26 mouse cellular contexts compared by ENCODE assay signal in the genomic region with DNA sequence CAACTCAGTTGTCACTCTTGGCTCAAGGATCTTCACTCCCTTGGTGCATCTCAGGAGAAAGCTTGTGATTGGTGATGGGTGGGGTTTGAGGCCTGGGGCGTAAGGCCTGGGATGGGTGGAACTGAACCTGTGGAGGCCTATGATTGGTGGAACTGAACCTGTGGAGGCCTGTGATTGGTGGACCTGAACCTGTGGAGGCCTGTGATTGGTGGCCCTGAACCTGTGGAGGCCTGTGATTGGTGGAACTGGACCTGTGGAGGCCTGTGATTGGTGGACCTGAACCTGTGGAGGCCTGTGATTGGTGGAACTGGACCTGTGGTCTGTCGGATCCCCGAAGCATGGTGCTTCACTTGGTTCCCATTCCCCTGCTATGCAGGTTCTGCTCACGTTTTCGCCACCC. TPM values are rescaled to one million over a fixed set of nuclear protein-coding genes. Genes with fewer than 3 reads are reported as not detected.
DNase-seq lines count a peak whose midpoint lies in the region; ATAC-seq and TF ChIP-seq lines count a peak whose summit lies in the region.
"Had no signal": no experiment of that assay in that cellular context is flagged by ENCODE, and none has a peak within 500 bp of the region (broad histone marks: within the 10 kb centered on the region; RNA-seq: fewer than 3 reads in every experiment).

No protein-coding gene starts in this region.

- H3K27ac ChIP-seq in CH12.LX (ENCODE audit: insufficient read depth, low read depth): no peak overlapping the region
- H3K27ac ChIP-seq: forebrain, embryonic 10.5 days; gastrocnemius, adult 2 months; heart, embryonic 15.5 days; hindbrain, embryonic 10.5 days; hindbrain, embryonic 13.5 days; intestine, embryonic 15.5 days had no signal

- peaks cover 8% of the 10 kb centered on the region; the same call in 1 of the 2 replicates for H3K4me1 ChIP-seq in megakaryocyte, embryonic 14.5 days
- H3K4me1 ChIP-seq in CH12.LX (ENCODE audit: control insufficient read depth in 1 of 2, insufficient read depth in 2 of 2): peaks cover 0 to 4% of the 10 kb centered on the region in 2 experiments; a peak in 1 of 4 replicates
- H3K4me1 ChIP-seq: heart, embryonic 15.5 days; intestine, embryonic 15.5 days had no signal

- no peak for TF ChIP-seq CTCF in CH12.LX (conservative IDR thresholded peaks at IDR 0.05 in 1 of 2, IDR thresholded peaks at IDR 0.05 in 1 of 2; ENCODE audit: low read depth in 2 of 2, low read length in 2 of 2)

- TF ChIP-seq RAD21 in CH12.LX (IDR thresholded peaks at IDR 0.05; ENCODE audit: low read depth, low read length): no peak

- H3K27me3 ChIP-seq in megakaryocyte, embryonic 14.5 days (replicated peaks): peaks cover 23% of the 10 kb centered on the region
- peaks cover 4% of the 10 kb centered on the region for H3K27me3 ChIP-seq in CH12.LX (replicated peaks)
- H3K27me3 ChIP-seq: heart, embryonic 12.5 days; heart, embryonic 15.5 days; intestine, embryonic 15.5 days had no signal

- TF ChIP-seq POLR2A in CH12.LX (IDR thresholded peaks at IDR 0.05; ENCODE audit: low read depth, low read length): no peak

- DNase-seq in CH12.LX (ENCODE audit: extremely low read depth) (peak; percentile 3), R1 (ENCODE audit: low read depth, low spot score) (peak; percentile 94)
- DNase-seq in heart, adult 9 months (ENCODE audit: low spot score in 2 of 2): no peak
- DNase-seq in natural killer cell, adult 2 months (ENCODE audit: low spot score in 2 of 2): no peak
- DNase-seq: adrenal gland, adult 8-10 months; adrenal gland, postnatal 25 days; cerebellum, adult 18-20 months; cerebellum, adult 9-10 months; cerebellum, postnatal 14 days; forebrain, postnatal 0 days; gastrocnemius, adult 2 months; gastrocnemius, postnatal 14 days; heart, adult 11 months; heart, postnatal 10 days; heart, postnatal 36 days had no signal

- in situ Hi-C loops in CH12.LX (cut with MboI; ENCODE audit: low pct_ligation_motif_present, low pct_unique_long_range_greater_than_20kb, low sequenced_read_pairs): no loop called here

- H3K9ac ChIP-seq in CH12.LX (ENCODE audit: insufficient read depth, low read depth): no peak overlapping the region
- H3K9ac ChIP-seq: forebrain, postnatal 0 days; heart, embryonic 12.5 days; heart, embryonic 15.5 days; hindbrain, embryonic 13.5 days; intestine, embryonic 15.5 days had no signal

- dilution Hi-C loops in CH12.LX (cut with MboI; ENCODE audit: extremely low pct_ligation_motif_present, extremely low pct_unique_long_range_greater_than_20kb, low sequenced_read_pairs): no loop called here

- peaks cover 32% of the 10 kb centered on the region for H3K9me3 ChIP-seq in megakaryocyte, embryonic 14.5 days
- H3K9me3 ChIP-seq in CH12.LX (replicated peaks; ENCODE audit: low read length): no peaks in the 10 kb centered on the region
- H3K9me3 ChIP-seq: forebrain, embryonic 10.5 days; heart, embryonic 15.5 days; hindbrain, embryonic 13.5 days; intestine, embryonic 15.5 days had no signal

- H3K4me3 ChIP-seq in megakaryocyte, embryonic 14.5 days (replicated peaks): peak overlapping the region; percentile 10
- no peak overlapping the region for H3K4me3 ChIP-seq in CH12.LX (replicated peaks in 1 of 3; ENCODE audit: low read depth in 2 of 3, low read length in 2 of 3, poor library complexity in 1 of 3)
- H3K4me3 ChIP-seq: forebrain, embryonic 10.5 days; gastrocnemius, adult 2 months; heart, embryonic 12.5 days; heart, embryonic 15.5 days; hindbrain, embryonic 10.5 days; hindbrain, embryonic 13.5 days; intestine, embryonic 15.5 days had no signal

- H3K36me3 ChIP-seq in megakaryocyte, embryonic 14.5 days (replicated peaks; ENCODE audit: low read length): no peaks in the 10 kb centered on the region
- no peaks in the 10 kb centered on the region for H3K36me3 ChIP-seq in CH12.LX (replicated peaks in 1 of 2; ENCODE audit: control insufficient read depth in 1 of 2, insufficient read depth in 1 of 2, low read length in 1 of 2)
- H3K36me3 ChIP-seq: forebrain, embryonic 10.5 days; heart, embryonic 12.5 days; heart, embryonic 15.5 days; hindbrain, embryonic 10.5 days; hindbrain, embryonic 13.5 days; intestine, embryonic 15.5 days had no signal

- TF ChIP-seq EP300 in CH12.LX (IDR thresholded peaks at IDR 0.05; ENCODE audit: low read length): no peak

- no peak overlapping the region for H3K4me2 ChIP-seq in CH12.LX (ENCODE audit: insufficient read depth, low read depth, poor library complexity, severe bottlenecking)
- H3K4me2 ChIP-seq: heart, embryonic 12.5 days; heart, embryonic 15.5 days; hindbrain, embryonic 13.5 days; intestine, embryonic 15.5 days had no signal

- no peak for ATAC-seq in megakaryocyte, adult 5-6 weeks (ENCODE audit: poor library complexity, severe bottlenecking)
- ATAC-seq: activated CD4-positive, CD25-positive, alpha-beta regulatory T cell, adult 4 months; forebrain, embryonic 14.5 days; forebrain, postnatal 0 days; hindbrain, embryonic 16.5 days; intestine, embryonic 15.5 days had no signal

- H3K79me2 ChIP-seq in CH12.LX (replicated peaks; ENCODE audit: control insufficient read depth, extremely low read depth, insufficient read depth, poor library complexity, severe bottlenecking): no peaks in the 10 kb centered on the region

TF ChIP-seq in CH12.LX, 34 proteins besides CTCF, POLR2A, EP300 and RAD21:
- TF ChIP-seq ZNF384 (IDR thresholded peaks at IDR 0.05; ENCODE audit: low read depth, low read length) (no peak), SMC3 (IDR thresholded peaks at IDR 0.05; ENCODE audit: low read depth, low read length) (no peak), ZC3H11A (IDR thresholded peaks at IDR 0.05; ENCODE audit: low read depth, low read length) (no peak), SIN3A (IDR thresholded peaks at IDR 0.05; ENCODE audit: low read length) (no peak), HCFC1 (IDR thresholded peaks at IDR 0.05; ENCODE audit: low read depth, low read length) (no peak), NELFE (IDR thresholded peaks at IDR 0.05; ENCODE audit: low read depth, low read length) (no peak), KAT2A (IDR thresholded peaks at IDR 0.05; ENCODE audit: insufficient replicate concordance, low read length) (no peak), JUN (IDR thresholded peaks at IDR 0.05; ENCODE audit: insufficient read depth, low read depth, low read length) (no peak), MAFK (IDR thresholded peaks at IDR 0.05; ENCODE audit: insufficient replicate concordance, low read length) (no peak), IRF4 (IDR thresholded peaks at IDR 0.05; ENCODE audit: low read depth, low read length) (no peak), E2F4 (IDR thresholded peaks at IDR 0.05; ENCODE audit: insufficient replicate concordance, low read depth, low read length) (no peak), ELF1 (IDR thresholded peaks at IDR 0.05; ENCODE audit: low read depth, low read length) (no peak), ETS1 (conservative IDR thresholded peaks at IDR 0.05; ENCODE audit: low read depth, low read length) (no peak), BHLHE40 (IDR thresholded peaks at IDR 0.05; ENCODE audit: low read depth, low read length) (no peak), TBP (conservative IDR thresholded peaks at IDR 0.05; ENCODE audit: low read depth, low read length) (no peak)

RNA-seq across cellular contexts. Expression of a gene that starts 3.2 kb away (rescaled TPM):
- 2.1 TPM in 1 of 2 replicates, not detected in the other for polyA plus RNA-seq in megakaryocyte, embryonic 14.5 days (2012; ENCODE audit: insufficient read depth, low replicate concordance)
- 188 and 220 TPM in 2 replicates for total RNA-seq in megakaryocyte, adult 5-6 weeks (2015)
- total RNA-seq in megakaryocyte, adult 5-6 weeks (2017): 116 and 127 TPM in 2 replicates
- total RNA-seq in CH12.LX (2012; rRNA removed) (132 and 180 TPM in 2 replicates), CH12.LX (2014; rRNA removed) (418 and 455 TPM in 2 replicates)
- polyA plus RNA-seq in CH12.LX (2012; ENCODE audit: insufficient read length, low read depth): 107 and 121 TPM in 2 replicates

RNA-seq across cellular contexts. Expression of a gene that starts 7.4 kb away (rescaled TPM):
- 0.25 and 1.2 TPM in 2 replicates for polyA plus RNA-seq in megakaryocyte, embryonic 14.5 days (2012; ENCODE audit: insufficient read depth, low replicate concordance)
- total RNA-seq in megakaryocyte, adult 5-6 weeks (2015): not detected in 2 replicates
- total RNA-seq in megakaryocyte, adult 5-6 weeks (2017): not detected in 2 replicates
- total RNA-seq in CH12.LX (2012; rRNA removed) (not detected in 2 replicates), CH12.LX (2014; rRNA removed) (not detected in 2 replicates)
- 0.19 TPM in 1 of 2 replicates, not detected in the other for polyA plus RNA-seq in CH12.LX (2012; ENCODE audit: insufficient read length, low read depth)
- polyA plus RNA-seq: activated CD4-positive, CD25-positive, alpha-beta regulatory T cell, adult 4 months had no signal

RNA-seq across cellular contexts. Expression of a gene that starts 52.0 kb away (rescaled TPM):
- 3.8 TPM in 1 of 2 replicates, not detected in the other for polyA plus RNA-seq in megakaryocyte, embryonic 14.5 days (2012; ENCODE audit: insufficient read depth, low replicate concordance)
- total RNA-seq in megakaryocyte, adult 5-6 weeks (2015): 14.5 and 19.4 TPM in 2 replicates
- 21.8 and 22.5 TPM in 2 replicates for total RNA-seq in megakaryocyte, adult 5-6 weeks (2017)
- total RNA-seq in CH12.LX (2012; rRNA removed): 4.6 and 5.2 TPM in 2 replicates
- total RNA-seq in CH12.LX (2014; rRNA removed): 7.1 and 7.4 TPM in 2 replicates
- polyA plus RNA-seq in CH12.LX (2012; ENCODE audit: insufficient read length, low read depth): 5.8 and 5.9 TPM in 2 replicates

Comparison
In these comparisons a context has a peak if more than half of its experiments do, and no peak if none do; other contexts are left out.
1. DNase-seq: peak in CH12.LX (single experiment) and R1 (single experiment); none in heart, adult 9 months (0 of 2) and natural killer cell, adult 2 months (0 of 2).